Mouse (Mus musculus) cerebellum, adult 2 months (tissue): ENCODE results near the gene Ndufa12. TPM values are rescaled to one million over a fixed set of nuclear protein-coding genes. Genes with fewer than 3 reads are reported as not detected.

Experiments used
- DNase-seq, 2 experiments: peaks; one replicate each; pipeline ENCODE4 v3.0.0; 2021
- H3K27ac ChIP-seq: fragments of 200-500 bp; 2 replicates; pipeline ENCODE4 v1.5.1; 2012; ENCODE audit warnings: low read length, control low read depth, inconsistent platforms; ENCODE audit not compliant: insufficient read depth
- H3K27me3 ChIP-seq: fragments of 200-500 bp; 2 replicates; pipeline ENCODE4 v1.6.1; 2012; ENCODE audit warnings: inconsistent platforms, mild to moderate bottlenecking, low read length, moderate library complexity; ENCODE audit not compliant: control insufficient read depth, insufficient read depth
- H3K4me1 ChIP-seq: fragments of 200-500 bp; 2 replicates; pipeline ENCODE4 v1.6.1; 2011; ENCODE audit warnings: low read length; ENCODE audit not compliant: control insufficient read depth, insufficient read depth
- H3K4me3 ChIP-seq: fragments of 200-500 bp; replicated peaks from 2 replicates; pipeline ENCODE3; 2011; ENCODE audit warnings: mild to moderate bottlenecking, low read depth, low read length, control low read depth; ENCODE audit not compliant: insufficient read depth
- CTCF ChIP-seq: fragments of 200-500 bp; IDR thresholded peaks from 2 replicates; pipeline ENCODE4 v1.5.1; 2011; ENCODE audit warnings: low read depth, mild to moderate bottlenecking, control low read depth, low read length, moderate library complexity, borderline replicate concordance; ENCODE audit not compliant: insufficient read depth
- POLR2A ChIP-seq: fragments of 200-500 bp; IDR thresholded peaks from 2 replicates; pipeline ENCODE4 v1.6.1; 2011; ENCODE audit warnings: low read length, control low read depth, borderline replicate concordance; ENCODE audit not compliant: insufficient read depth
- WGBS: fragments of 180-500 bp; shearing (Covaris S2); methylation state at CpG from one replicate; pipeline ENCODE4 v1.1.7; 2018; 5-methylcytosine and 5-hydroxymethylcytosine counted together
- polyA plus RNA-seq: library from polyadenylated mRNA; depleted of rRNA; stranded (reverse); fragments of >200 nt; gene quantifications from 2 replicates; pipeline ENCODE4 v1.2.3, GENCODE M21; 2012; rRNA removed

Ndufa12 gene
- polyA plus RNA-seq, 1 experiment, result 363 TPM

DNA sequence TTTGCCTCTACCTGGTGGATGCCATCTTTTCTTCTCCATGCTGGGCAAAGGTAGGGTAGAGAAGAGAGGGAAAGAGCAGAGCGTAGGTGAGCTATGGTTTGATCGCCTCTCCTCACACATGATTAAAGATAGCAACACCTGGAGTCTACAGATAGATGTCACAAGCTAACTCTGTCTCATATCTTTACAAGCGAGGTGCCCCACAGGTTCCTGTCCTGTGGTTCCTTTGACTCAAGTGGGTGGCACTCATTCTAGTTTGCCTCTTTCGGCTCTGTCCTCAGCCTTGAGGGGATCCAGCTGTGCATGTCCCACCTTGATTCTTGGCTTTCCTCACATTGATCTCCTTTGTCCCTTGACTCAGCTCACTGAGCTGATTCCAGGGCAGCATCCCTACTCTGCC is 58.0 kb downstream of the Ndufa12 start:
- no peak for DNase-seq

DNA sequence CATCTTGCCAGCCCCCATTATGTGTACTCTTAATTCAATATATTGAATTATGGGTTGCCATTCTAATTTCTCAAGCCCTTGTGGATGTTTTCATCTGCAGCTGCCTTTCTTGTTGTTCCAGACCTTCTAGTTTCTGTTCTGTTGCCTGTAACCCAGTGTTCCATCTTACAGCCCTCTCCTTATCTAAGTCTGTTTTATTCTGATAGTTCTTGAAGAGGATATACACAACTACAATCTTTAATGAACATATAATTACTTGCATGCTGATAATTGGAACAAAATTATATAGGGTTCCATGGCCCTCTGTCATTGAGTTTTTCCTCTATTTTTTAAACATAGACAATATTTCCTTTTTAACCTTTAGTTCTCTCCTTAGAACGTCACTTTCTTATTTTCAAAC is 62.0 kb downstream of the Ndufa12 start:
- H3K27me3 ChIP-seq, result no peaks in the 10 kb centered on the region; the same call in 1 of the 2 replicates
- H3K4me3 ChIP-seq, result no peak overlapping the region
- 91% methylated on average over 1 of the region's 1 CpGs for WGBS
- no peak for TF ChIP-seq CTCF
- TF ChIP-seq POLR2A, result no peak
- H3K4me1 ChIP-seq, result no peaks in the 10 kb centered on the region
- DNase-seq, result no peak
- H3K27ac ChIP-seq, result no peak overlapping the region

More for the DNA sequence above, 58.0 kb downstream of the Ndufa12 start:
- no peak for TF ChIP-seq CTCF
- TF ChIP-seq POLR2A, result no peak
- H3K27ac ChIP-seq, result no peak overlapping the region
- no peaks in the 10 kb centered on the region; the same call in 1 of the 2 replicates for H3K27me3 ChIP-seq
- 92% methylated on average over 4 of the region's 4 CpGs for WGBS
- H3K4me1 ChIP-seq, result no peaks in the 10 kb centered on the region
- no peak overlapping the region for H3K4me3 ChIP-seq

DNA sequence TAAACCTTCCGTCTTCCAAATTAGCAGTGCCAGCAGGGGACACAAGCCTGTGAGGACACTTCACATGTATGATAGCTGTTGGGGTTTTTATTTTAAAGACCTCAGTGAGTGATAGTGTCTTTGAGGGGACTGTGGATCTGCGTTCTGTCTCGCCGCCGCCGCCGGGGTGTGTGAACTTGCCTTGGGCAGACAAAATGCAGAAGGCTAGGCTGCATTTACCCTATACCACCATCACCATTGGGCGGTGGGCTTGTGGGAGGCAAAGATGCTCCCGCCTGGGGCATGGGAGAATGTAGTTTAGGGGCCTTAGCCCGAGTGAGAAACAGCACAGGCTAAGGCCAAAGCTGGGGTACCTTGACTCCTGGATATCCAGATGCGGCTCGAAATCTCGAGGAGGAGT is 64.1 kb downstream of the Ndufa12 start:
- 94% methylated on average over 13 of the region's 13 CpGs for WGBS
- no peak for DNase-seq
- Histone ChIP-seq H3K27ac (no peak overlapping the region), H3K27me3 (no peaks in the 10 kb centered on the region), H3K4me1 (0 out of 2 replicates have a peak, but pooled peaks cover 3% of the 10 kb centered on the region), H3K4me3 (no peak overlapping the region)
- TF ChIP-seq CTCF (no peak), POLR2A (no peak)

DNA sequence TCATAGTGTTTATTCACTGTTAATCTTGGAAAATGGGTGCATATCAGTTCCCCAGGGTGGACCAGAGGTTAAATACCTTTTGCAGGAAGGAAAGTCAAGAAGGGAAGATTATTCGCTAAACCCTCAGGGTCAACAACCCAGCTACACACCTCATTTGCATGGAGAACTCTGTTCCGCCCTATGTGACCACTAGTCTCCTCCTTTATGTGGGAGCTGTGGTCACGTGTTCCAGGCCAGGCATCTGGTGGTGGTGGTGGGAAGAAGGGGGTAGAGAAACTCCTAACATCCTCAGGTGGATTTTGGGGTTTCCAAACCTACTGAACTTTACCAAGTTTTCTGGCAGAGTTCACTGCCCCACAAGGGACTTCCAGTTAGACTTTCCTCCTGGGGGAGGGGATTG is 64.7 kb downstream of the Ndufa12 start:
- Histone ChIP-seq H3K27me3 (no peaks in the 10 kb centered on the region), H3K27ac (no peak overlapping the region), H3K4me3 (no peak overlapping the region), H3K4me1 (0 out of 2 replicates have a peak, but pooled peaks cover 3% of the 10 kb centered on the region)
- DNase-seq, result no peak
- no peak for TF ChIP-seq CTCF
- TF ChIP-seq POLR2A, result no peak
- 83% methylated on average over 3 of the region's 3 CpGs for WGBS

DNA sequence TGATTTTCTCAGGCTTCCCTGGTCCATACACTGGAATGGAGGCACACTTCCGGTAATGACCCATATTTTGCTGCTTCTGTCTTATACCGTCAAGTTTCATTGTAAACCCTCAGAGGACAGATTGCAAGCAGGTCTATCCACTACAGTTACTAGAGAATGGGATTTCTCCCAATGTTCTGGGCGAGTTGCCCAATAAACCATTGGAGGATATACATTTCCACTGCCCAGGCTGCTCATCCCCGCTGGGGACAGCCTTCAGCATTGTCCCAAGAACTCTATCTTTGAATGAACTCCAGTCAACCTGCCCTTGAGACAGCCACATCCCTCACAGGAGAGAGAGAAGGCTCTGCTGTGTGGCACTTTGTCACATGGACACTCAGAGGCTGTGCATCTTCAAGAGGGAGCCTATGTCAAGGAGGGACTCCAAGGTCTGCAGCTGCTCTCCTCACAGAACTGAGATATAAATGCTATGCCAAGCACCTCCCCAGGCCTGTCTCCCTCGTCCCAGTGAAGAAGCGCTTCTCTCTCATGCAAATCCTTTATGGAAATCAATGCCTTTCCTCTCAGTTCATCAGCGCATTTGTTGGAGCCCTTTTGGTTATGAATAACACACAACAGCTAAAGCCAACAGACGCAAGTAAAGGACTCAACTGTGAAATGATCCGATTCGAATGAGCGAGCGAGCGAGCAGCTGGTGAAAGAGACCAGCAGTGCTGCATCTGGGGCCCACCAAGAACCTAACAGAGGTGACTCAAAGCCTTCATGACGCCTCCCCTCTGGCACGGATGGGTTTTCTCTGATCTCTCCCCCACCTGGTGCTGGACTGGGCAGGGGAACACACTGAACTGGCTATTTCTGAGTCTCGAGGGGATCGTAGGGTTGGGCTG is 67.4 kb downstream of the Ndufa12 start:
- DNase-seq, result peak; percentile 26 to 62
- TF ChIP-seq CTCF, result no peak
- TF ChIP-seq POLR2A, result no peak
- Histone ChIP-seq H3K4me3 (no peak overlapping the region), H3K4me1 (0 out of 2 replicates have a peak, but pooled peaks cover 3% of the 10 kb centered on the region), H3K27ac (no peak overlapping the region), H3K27me3 (no peaks in the 10 kb centered on the region)
- 20% methylated on average over 17 of the region's 17 CpGs for WGBS

Other genes with a start within 250 kb of the Ndufa12 start
- 25.7 and 26.8 TPM in 2 replicates for gene Vezt, start 162.9 kb upstream of the Ndufa12 start, polyA plus RNA-seq
- gene Fgd6, start 162.7 kb upstream of the Ndufa12 start, polyA plus RNA-seq, result 5.4 and 6.0 TPM in 2 replicates
- gene Nr2c1, start 50.7 kb upstream of the Ndufa12 start, polyA plus RNA-seq, result 10.4 and 10.6 TPM in 2 replicates
- not detected in 2 replicates for gene Gm4792, start 100.0 kb downstream of the Ndufa12 start, polyA plus RNA-seq
- gene Tmcc3, start 113.2 kb downstream of the Ndufa12 start, polyA plus RNA-seq, result 32.6 and 40.1 TPM in 2 replicates